Mouse (Mus musculus) heart, embryonic 12.5 days (tissue): ENCODE measurements at regions not wholly inside any gene's neighbourhood (a gene's known extent, or its start where the extent isn't known, plus 50 kb on each side); places are given as distances from the start of the nearest gene placed in this dataset.

Experiments used
- ATAC-seq: fragments of 200-750 bp; cut with Nextera tagmentation; 2 replicates; pipeline ENCODE4 v1.8.0; 2017; ENCODE audit warnings: moderate TSS enrichment, moderate library complexity; ENCODE audit not compliant: insufficient number of reproducible peaks, low FRiP score
- H3K27ac ChIP-seq: fragments of 300-500 bp; sonication (generic); 2 replicates; pipeline ENCODE4 v1.5.1; 2016; ENCODE audit warnings: mild to moderate bottlenecking, moderate library complexity; ENCODE audit not compliant: poor library complexity, severe bottlenecking
- H3K27me3 ChIP-seq: fragments of 300-500 bp; sonication (generic); replicated peaks from 2 replicates; pipeline ENCODE4 v1.6.1; 2016; ENCODE audit warnings: mild to moderate bottlenecking, moderate library complexity
- H3K36me3 ChIP-seq: fragments of 300-500 bp; sonication (generic); 2 replicates; pipeline ENCODE4 v1.6.1; 2016; ENCODE audit warnings: mild to moderate bottlenecking, moderate library complexity
- H3K4me1 ChIP-seq: fragments of 300-500 bp; sonication (generic); replicated peaks from 2 replicates; pipeline ENCODE4 v1.6.1; 2016; ENCODE audit warnings: mild to moderate bottlenecking
- H3K4me2 ChIP-seq: fragments of 300-500 bp; sonication (generic); 2 replicates; pipeline ENCODE4 v1.6.1; 2016; ENCODE audit warnings: mild to moderate bottlenecking, moderate library complexity
- H3K4me3 ChIP-seq: fragments of 300-500 bp; sonication (generic); 2 replicates; pipeline ENCODE4 v1.5.1; 2016; ENCODE audit warnings: mild to moderate bottlenecking
- H3K9ac ChIP-seq: fragments of 300-500 bp; sonication (generic); 2 replicates; pipeline ENCODE4 v1.6.1; 2016; ENCODE audit warnings: mild to moderate bottlenecking, moderate library complexity
- H3K9me3 ChIP-seq: fragments of 300-500 bp; sonication (generic); replicated peaks from 2 replicates; pipeline ENCODE4 v1.6.1; 2016; ENCODE audit warnings: mild to moderate bottlenecking, moderate library complexity
- WGBS: fragments of 180-500 bp; shearing (Covaris S2); methylation state at CpG from one replicate; pipeline ENCODE4 v1.1.7; 2016; 5-methylcytosine and 5-hydroxymethylcytosine counted together

GRCm38 (mm10) chr5:119776106-119776887, 56.2 kb upstream of the Tbx5 start:
- H3K27ac ChIP-seq = no peak overlapping the region
- peaks cover 22% of the 10 kb centered on the region for H3K27me3 ChIP-seq

GRCm38 (mm10) chr5:119777836-119778235, 54.6 kb upstream of the Tbx5 start:
- H3K27me3 ChIP-seq = peaks cover 22% of the 10 kb centered on the region
- ATAC-seq = no peak
- WGBS = 19% methylated on average over 2 of the region's 2 CpGs

More at GRCm38 (mm10) chr5:119776106-119776887, 56.2 kb upstream of the Tbx5 start:
- no peak overlapping the region for H3K9ac ChIP-seq
- H3K36me3 ChIP-seq = no peaks in the 10 kb centered on the region
- no peak overlapping the region for H3K4me3 ChIP-seq
- 64% methylated on average over 9 of the region's 9 CpGs for WGBS
- H3K4me2 ChIP-seq = no peak overlapping the region
- ATAC-seq = no peak
- H3K9me3 ChIP-seq = no peaks in the 10 kb centered on the region
- no peaks in the 10 kb centered on the region for H3K4me1 ChIP-seq

GRCm38 (mm10) chr5:119781375-119781774, 51.1 kb upstream of the Tbx5 start:
- H3K4me2 ChIP-seq = no peak overlapping the region
- ATAC-seq = no peak
- H3K4me1 ChIP-seq = no peaks in the 10 kb centered on the region
- no peak overlapping the region for H3K27ac ChIP-seq
- H3K4me3 ChIP-seq = no peak overlapping the region
- 51% methylated on average over 5 of the region's 5 CpGs for WGBS
- no peaks in the 10 kb centered on the region for H3K36me3 ChIP-seq
- H3K9ac ChIP-seq = no peak overlapping the region
- peaks cover 18% of the 10 kb centered on the region for H3K27me3 ChIP-seq
- H3K9me3 ChIP-seq = peaks cover 9% of the 10 kb centered on the region

More at GRCm38 (mm10) chr5:119777836-119778235, 54.6 kb upstream of the Tbx5 start:
- Histone ChIP-seq H3K9ac (no peak overlapping the region), H3K4me1 (no peaks in the 10 kb centered on the region), H3K9me3 (no peaks in the 10 kb centered on the region), H3K4me3 (no peak overlapping the region), H3K27ac (no peak overlapping the region), H3K36me3 (no peaks in the 10 kb centered on the region), H3K4me2 (no peak overlapping the region)
